Mouse (Mus musculus) neural tube, embryonic 12.5 days (tissue): ENCODE data around the gene Hamp2. TPM values are rescaled to one million over a fixed set of nuclear protein-coding genes. Genes with fewer than 3 reads are reported as not detected.
A peak's percentile ranks its signal among the peaks of the same experiment; 100 is the strongest.

Experiments used
- ATAC-seq: fragments of 200-750 bp; cut with Nextera tagmentation; 2 replicates; pipeline ENCODE4 v1.8.0; 2017; ENCODE audit warnings: low read depth, mild to moderate bottlenecking, moderate TSS enrichment, moderate library complexity; ENCODE audit not compliant: low FRiP score
- H3K27ac ChIP-seq: fragments of 300-500 bp; sonication (generic); 2 replicates; pipeline ENCODE4 v1.5.1; 2016
- H3K27me3 ChIP-seq: fragments of 300-500 bp; sonication (generic); replicated peaks from 2 replicates; pipeline ENCODE4 v1.6.1; 2016; ENCODE audit warnings: mild to moderate bottlenecking
- H3K36me3 ChIP-seq: fragments of 300-500 bp; sonication (generic); 2 replicates; pipeline ENCODE4 v1.6.1; 2016; ENCODE audit warnings: mild to moderate bottlenecking
- H3K4me1 ChIP-seq: fragments of 300-500 bp; sonication (generic); 2 replicates; pipeline ENCODE4 v1.6.1; 2016
- H3K4me2 ChIP-seq: fragments of 300-500 bp; sonication (generic); replicated peaks from 2 replicates; pipeline ENCODE4 v1.6.1; 2016; ENCODE audit warnings: mild to moderate bottlenecking
- H3K4me3 ChIP-seq: fragments of 300-500 bp; sonication (generic); 2 replicates; pipeline ENCODE4 v1.5.1; 2016
- H3K9ac ChIP-seq: fragments of 300-500 bp; sonication (generic); 2 replicates; pipeline ENCODE4 v1.6.1; 2016; ENCODE audit warnings: mild to moderate bottlenecking
- H3K9me3 ChIP-seq: fragments of 300-500 bp; sonication (generic); 2 replicates; pipeline ENCODE4 v1.6.1; 2016; ENCODE audit warnings: mild to moderate bottlenecking
- WGBS: fragments of 180-500 bp; shearing (Covaris S2); methylation state at CpG from one replicate; pipeline ENCODE4 v1.1.7; 2016; 5-methylcytosine and 5-hydroxymethylcytosine counted together
- polyA plus RNA-seq: library from polyadenylated mRNA; unstranded; fragments of >200 nt; fragmentation: Nextera tagmentation; extraction: Ambion mirVana; gene quantifications from 2 replicates; pipeline ENCODE4 v1.2.1, GENCODE M21; 2016

Hamp2 gene
- polyA plus RNA-seq, 1 experiment from 2014 or later = not detected

GRCm38 (mm10) chr7:30880176-30880575 lies 44.3 kb downstream of the Hamp2 start, which contains the start of gene Cd22:
Cd22 (minus strand) TSS chr7:30880342.
- WGBS = 73% methylated on average over 7 of the region's 7 CpGs
- H3K27ac ChIP-seq = no peak within 1 kb of the TSS
- H3K4me2 ChIP-seq = no peak within 1 kb of the TSS
- no peak within 1 kb of the TSS for H3K9ac ChIP-seq
- no peak for ATAC-seq
- H3K4me3 ChIP-seq = no peak within 1 kb of the TSS
- H3K36me3 ChIP-seq = no peaks in the 10 kb centered on the region
- H3K9me3 ChIP-seq = no peaks in the 10 kb centered on the region
- no peaks in the 10 kb centered on the region for H3K27me3 ChIP-seq
- no peaks in the 10 kb centered on the region for H3K4me1 ChIP-seq

- no peak overlapping the region for H3K4me3 ChIP-seq
- H3K36me3 ChIP-seq = no peaks in the 10 kb centered on the region
- no peaks in the 10 kb centered on the region; the same call in 1 of the 2 replicates for H3K27me3 ChIP-seq
- no peak for ATAC-seq
- 83% methylated on average over 6 of the region's 6 CpGs for WGBS
- H3K27ac ChIP-seq = no peak overlapping the region
- H3K9me3 ChIP-seq = no peaks in the 10 kb centered on the region
- H3K9ac ChIP-seq = no peak overlapping the region
- H3K4me1 ChIP-seq = no peaks in the 10 kb centered on the region
- H3K4me2 ChIP-seq = no peak overlapping the region
Measured at GRCm38 (mm10) chr7:30878950-30879349, 45.5 kb downstream of the Hamp2 start.

- 26% methylated on average over 15 of the region's 15 CpGs for WGBS
- Histone ChIP-seq H3K4me2 (peak overlapping the region; percentile 31; the same call in 1 of the 2 replicates), H3K4me1 (peaks cover 3% of the 10 kb centered on the region; the same call in 1 of the 2 replicates), H3K27ac (no peak overlapping the region), H3K9ac (no peak overlapping the region), H3K36me3 (no peaks in the 10 kb centered on the region), H3K9me3 (no peaks in the 10 kb centered on the region), H3K4me3 (no peak overlapping the region), H3K27me3 (no peaks in the 10 kb centered on the region; the same call in 1 of the 2 replicates)
- ATAC-seq = no peak
Measured at GRCm38 (mm10) chr7:30873083-30873482, 51.4 kb downstream of the Hamp2 start.

Other genes starting within 250 kb of the Hamp2 start
- gene 2200002J24Rik, start 225.8 kb downstream of the Hamp2 start, polyA plus RNA-seq = not detected in 2 replicates
- gene Atp4a, start 212.5 kb downstream of the Hamp2 start, polyA plus RNA-seq = 1.3 and 2.0 TPM in 2 replicates
- gene Tmem147, start 195.1 kb downstream of the Hamp2 start, polyA plus RNA-seq = 185 and 194 TPM in 2 replicates
- 1.4 and 1.5 TPM in 2 replicates for gene Gapdhs, start 181.0 kb downstream of the Hamp2 start, polyA plus RNA-seq
- gene Sbsn, start 173.2 kb downstream of the Hamp2 start, polyA plus RNA-seq = 1.1 and 2.6 TPM in 2 replicates
- 0.24 and 0.38 TPM in 2 replicates for gene Dmkn, start 160.9 kb downstream of the Hamp2 start, polyA plus RNA-seq
- not detected in 2 replicates for gene Krtdap, start 136.8 kb downstream of the Hamp2 start, polyA plus RNA-seq
- 0.08 TPM in 1 of 2 replicates, not detected in the other for gene Ffar2, start 100.9 kb downstream of the Hamp2 start, polyA plus RNA-seq
- gene Ffar3, start 68.5 kb downstream of the Hamp2 start, polyA plus RNA-seq = not detected in 2 replicates
- gene Ffar1, start 63.1 kb downstream of the Hamp2 start, polyA plus RNA-seq = not detected in 2 replicates
- 0.05 TPM in 1 of 2 replicates, not detected in the other for gene Cd22, start 44.3 kb downstream of the Hamp2 start, polyA plus RNA-seq
- gene Mag, start 9.8 kb downstream of the Hamp2 start, polyA plus RNA-seq = 0.79 and 1.2 TPM in 2 replicates
- not detected in 2 replicates for gene Hamp, start 19.4 kb upstream of the Hamp2 start, polyA plus RNA-seq
- 32.0 and 38.8 TPM in 2 replicates for gene Usf2, start 32.1 kb upstream of the Hamp2 start, polyA plus RNA-seq
- 15.4 and 17.0 TPM in 2 replicates for gene Lsr, start 48.8 kb upstream of the Hamp2 start, polyA plus RNA-seq
- gene Fam187b, start 49.1 kb upstream of the Hamp2 start, polyA plus RNA-seq = 0.42 and 0.46 TPM in 2 replicates
- 12.5 and 15.4 TPM in 2 replicates for gene Fxyd5, start 117.8 kb upstream of the Hamp2 start, polyA plus RNA-seq
- 64.5 and 79.5 TPM in 2 replicates for gene Fxyd7, start 126.8 kb upstream of the Hamp2 start, polyA plus RNA-seq
- 24.1 and 26.5 TPM in 2 replicates for gene Fxyd1, start 132.5 kb upstream of the Hamp2 start, polyA plus RNA-seq
- 4.7 and 6.1 TPM in 2 replicates for gene Lgi4, start 134.7 kb upstream of the Hamp2 start, polyA plus RNA-seq
- 7.1 and 7.8 TPM in 2 replicates for gene Fxyd3, start 152.0 kb upstream of the Hamp2 start, polyA plus RNA-seq
- 0.27 and 0.46 TPM in 2 replicates for gene Hpn, start 190.6 kb upstream of the Hamp2 start, polyA plus RNA-seq
- 2.5 and 2.8 TPM in 2 replicates for gene Scn1b, start 202.3 kb upstream of the Hamp2 start, polyA plus RNA-seq
- 207 and 221 TPM in 2 replicates for gene Gramd1a, start 231.2 kb upstream of the Hamp2 start, polyA plus RNA-seq